Mouse (Mus musculus) urinary bladder, postnatal 4 days (tissue): ENCODE measurements at regions not wholly inside any gene's neighbourhood (a gene's known extent, or its start where the extent isn't known, plus 50 kb on each side); places are given as distances from the start of the nearest gene placed in this dataset.

ENCODE experiments used
- DNase-seq, 2 experiments: peaks; one replicate each; pipeline ENCODE4 v3.0.0; 2021 to 2022; ENCODE audit warnings: low spot score in 2 of 2

DNA sequence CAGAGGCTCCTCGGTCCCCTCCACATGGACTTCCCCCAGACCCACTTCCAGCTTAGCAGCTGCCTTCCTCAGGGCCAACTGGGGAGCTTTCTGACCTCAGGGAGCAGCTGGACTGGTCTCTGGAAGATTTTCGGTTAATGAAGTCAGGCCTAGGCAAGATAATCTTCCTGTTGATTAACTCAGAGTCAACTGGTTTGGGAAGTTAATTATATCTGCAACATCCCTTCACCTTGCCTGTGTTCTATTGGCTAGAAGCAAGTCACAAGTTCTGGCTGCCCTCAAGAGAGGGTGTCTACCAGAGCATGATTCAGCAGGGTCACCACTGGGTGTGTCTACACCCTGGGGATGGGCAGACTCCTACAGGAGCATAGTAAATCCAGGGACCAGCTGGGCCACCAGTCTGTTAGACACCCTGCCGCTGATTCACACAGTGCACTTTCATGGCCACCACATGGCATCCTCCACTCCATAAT, 53.9 kb upstream of the Maml3 start:
- no peak for DNase-seq

DNA sequence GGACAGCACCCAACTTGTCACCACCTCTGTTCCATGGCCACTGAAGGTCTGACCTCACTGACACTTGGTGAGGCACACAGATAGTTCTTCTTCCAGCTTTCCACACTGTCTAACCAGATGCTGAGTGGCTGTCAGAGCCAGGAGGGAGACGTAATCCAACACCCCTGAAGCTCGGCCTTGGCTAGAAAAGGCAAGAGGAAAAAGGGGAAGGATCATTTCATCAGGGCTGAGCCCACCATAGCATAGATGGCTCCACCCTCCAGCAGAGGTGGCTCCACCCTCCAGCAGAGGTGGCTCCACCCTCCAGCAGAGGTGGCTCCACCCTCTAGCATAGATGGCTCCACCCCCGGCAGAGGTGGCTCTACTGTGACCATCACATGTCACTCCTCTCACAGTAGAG, 56.8 kb upstream of the Maml3 start:
- DNase-seq, result no peak

- no peak for DNase-seq
Measured at GRCm38 (mm10) chr3:52163990-52164389, 59.1 kb upstream of the Maml3 start.

DNA sequence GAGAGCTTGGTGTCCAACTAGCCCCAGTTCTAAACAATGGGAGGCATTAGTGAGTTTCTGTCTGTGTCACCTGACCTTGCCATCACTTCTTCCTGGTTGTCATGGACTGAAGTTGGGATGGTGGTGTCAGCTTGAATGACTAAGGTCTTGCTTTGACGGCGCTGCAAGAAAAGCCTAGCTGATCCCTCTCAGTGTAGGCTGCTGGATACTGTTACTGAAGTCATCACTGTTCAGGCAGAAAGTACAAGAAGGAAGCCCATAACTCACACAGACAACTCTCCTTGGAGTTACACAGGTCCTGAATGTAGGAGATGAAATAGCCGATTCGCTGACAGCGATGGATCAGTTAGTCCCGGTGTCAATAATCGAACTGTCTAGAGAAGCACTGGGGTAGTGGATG, 62.5 kb upstream of the Maml3 start:
- DNase-seq, result no peak

DNA sequence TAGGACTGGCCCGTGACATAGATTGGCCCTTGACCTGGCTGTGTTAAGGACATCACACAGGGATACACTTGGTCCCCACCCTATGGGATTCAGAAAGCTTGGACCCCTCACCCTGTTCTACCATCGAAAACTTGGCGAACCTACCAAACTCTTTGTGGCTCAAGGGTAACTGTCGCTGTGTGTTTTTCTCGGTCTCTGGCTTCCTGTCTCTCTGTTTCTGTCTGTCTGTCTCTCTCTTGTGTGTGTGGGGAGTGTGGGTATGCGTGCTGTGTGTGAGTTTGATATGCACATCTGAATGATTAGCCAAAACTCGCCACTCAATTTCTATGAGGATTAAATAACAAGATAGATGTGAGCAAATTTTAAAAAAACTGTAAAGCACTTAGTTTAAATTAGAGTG, 66.0 kb upstream of the Maml3 start:
- no peak for DNase-seq

DNA sequence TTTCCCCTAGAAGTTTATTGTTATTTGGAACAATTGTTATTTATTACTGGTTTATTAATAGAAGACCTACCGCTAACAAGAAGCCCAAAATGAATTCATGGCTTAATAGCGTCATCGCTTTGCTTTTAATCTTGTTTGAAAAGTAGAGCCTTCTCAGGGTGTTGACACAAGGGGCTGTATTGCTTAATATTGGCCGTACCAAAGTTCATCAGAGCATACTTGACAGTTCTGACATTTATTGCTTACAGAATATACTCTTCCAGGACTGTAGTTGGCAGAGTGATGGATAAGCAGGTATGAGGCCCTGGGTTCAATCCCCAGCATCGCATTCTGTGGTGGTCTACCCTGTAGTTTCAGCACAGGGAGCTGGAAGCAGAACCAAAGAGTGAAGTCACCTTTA, 66.4 kb upstream of the Maml3 start:
- DNase-seq, result no peak

GRCm38 (mm10) chr3:52173490-52173889, 68.6 kb upstream of the Maml3 start:
- no peak for DNase-seq

DNA sequence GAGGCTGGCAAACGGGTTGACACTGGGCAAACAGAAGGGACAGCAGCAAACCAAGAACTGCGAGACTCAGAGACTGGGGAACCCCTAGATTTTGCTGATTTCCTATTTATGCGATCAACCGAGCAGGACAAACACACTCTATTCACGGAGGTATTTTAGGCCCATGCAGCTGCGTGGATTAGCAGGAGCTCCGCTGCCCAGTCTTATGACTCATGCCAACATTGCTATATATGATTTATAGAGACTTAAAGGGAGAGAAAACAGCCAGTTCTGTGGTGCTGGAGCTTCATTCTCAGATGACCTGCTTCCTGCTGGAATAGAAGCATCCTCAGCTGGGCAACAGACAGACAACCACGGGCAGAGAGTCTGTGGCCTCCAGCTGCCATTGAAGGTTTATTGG, 71.2 kb upstream of the Maml3 start:
- DNase-seq, result no peak

- DNase-seq, result no peak
Measured at GRCm38 (mm10) chr3:52178851-52179250, 74.0 kb upstream of the Maml3 start.

- DNase-seq, result peak; percentile 46 to 66
Measured at GRCm38 (mm10) chr3:52179686-52180085, 74.8 kb upstream of the Maml3 start.

DNA sequence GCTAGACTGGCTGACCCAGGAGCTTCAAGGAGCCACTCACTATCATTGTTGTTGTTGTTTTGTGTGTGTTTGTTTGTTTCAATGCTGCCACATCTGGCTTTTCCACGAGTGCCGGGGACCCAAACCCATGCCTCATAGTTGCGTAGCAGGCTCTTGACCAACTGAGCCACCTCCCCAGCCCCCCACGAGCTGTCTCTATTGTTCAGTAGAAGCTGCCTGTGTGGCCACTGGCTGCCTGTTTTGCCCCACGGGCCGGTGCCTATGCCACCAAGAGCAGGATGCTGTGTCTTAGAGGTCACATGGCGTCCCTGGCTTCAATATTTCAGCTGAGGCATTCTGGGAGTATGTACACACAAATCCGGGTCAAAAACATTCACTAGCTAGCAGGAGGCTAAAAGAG, 75.4 kb upstream of the Maml3 start:
- no peak for DNase-seq

DNA sequence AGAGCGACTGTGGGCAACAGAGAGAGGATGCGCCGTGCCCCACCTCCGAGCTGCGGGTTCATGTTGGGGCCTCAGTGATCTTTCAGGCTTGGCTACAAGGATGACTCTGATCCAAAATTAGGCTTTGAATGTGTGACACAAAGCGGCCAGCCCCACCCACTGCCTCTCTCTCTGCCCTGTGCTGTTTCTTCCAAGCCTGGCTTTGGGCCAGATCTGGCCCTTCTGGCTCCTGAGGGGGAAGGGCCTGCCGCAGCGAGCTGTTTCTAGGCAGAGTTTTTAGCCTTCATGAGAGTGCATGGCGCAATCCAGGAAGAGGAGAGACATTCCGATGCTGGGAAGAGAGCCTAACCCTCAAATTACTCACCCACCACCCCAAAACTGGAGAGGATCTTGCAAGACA, 75.9 kb upstream of the Maml3 start:
- peak; percentile 70 to 83 for DNase-seq

DNA sequence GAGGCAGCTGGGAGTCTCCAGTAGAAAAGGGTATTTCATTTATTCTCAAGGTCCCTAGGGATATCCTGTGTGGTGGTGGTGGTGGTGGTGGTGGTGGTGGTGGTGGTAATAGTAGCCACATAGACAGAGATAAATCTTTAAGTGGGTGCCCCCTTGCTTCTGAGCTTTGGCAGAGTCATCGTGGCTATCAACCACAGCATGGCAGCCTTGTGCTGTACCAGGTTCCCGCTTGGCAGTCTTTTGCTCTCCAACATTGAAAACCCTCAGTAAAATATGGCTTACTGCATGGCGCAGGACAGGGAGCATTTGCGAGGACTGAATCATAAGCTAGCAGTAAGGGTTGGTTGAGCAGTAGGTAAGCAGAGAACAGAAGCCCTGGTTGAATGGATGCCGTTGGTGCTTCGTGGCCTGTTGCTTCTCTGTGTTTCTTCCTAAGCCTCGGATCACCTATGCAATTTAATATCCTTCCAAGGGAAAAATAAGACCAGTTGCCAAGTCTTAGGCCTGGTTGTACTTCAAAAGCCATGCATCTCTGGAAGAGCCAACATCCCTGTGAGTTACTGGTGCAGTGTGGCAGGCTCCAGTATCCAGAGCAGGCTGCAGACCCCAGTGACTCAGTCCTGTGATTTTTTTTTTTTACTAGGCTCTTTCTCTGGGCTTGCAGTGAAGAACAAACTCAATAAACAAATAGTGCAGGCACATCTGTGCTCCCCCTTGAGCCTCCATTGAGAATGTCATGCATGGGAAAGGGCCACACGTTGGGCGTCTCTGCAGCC, 76.6 kb upstream of the Maml3 start:
- DNase-seq, result no peak

DNA sequence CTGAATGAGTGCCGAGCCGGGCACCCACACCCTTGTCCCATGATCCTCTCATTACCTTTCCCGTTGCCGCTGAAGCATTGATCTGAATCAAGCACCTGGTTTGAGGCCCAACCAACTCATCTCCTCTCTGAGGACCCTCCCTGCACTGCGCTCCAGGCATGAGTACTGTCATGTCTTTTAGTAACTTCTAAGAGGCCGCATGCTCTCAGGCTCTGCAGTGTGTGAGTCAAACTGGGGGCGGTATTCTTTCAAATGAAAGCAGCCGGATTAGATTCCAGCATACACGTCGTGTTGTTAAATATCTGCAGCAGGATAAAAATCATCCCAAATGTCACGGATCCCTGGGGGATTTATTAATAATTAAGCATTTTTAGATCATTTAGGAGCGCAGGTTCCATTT, 79.4 kb upstream of the Maml3 start:
- DNase-seq, result no peak

- no peak for DNase-seq
Measured at GRCm38 (mm10) chr3:52185351-52185750, 80.5 kb upstream of the Maml3 start.

GRCm38 (mm10) chr3:52187401-52187801, 80.7 kb upstream of the Foxo1 start:
- no peak for DNase-seq

DNA sequence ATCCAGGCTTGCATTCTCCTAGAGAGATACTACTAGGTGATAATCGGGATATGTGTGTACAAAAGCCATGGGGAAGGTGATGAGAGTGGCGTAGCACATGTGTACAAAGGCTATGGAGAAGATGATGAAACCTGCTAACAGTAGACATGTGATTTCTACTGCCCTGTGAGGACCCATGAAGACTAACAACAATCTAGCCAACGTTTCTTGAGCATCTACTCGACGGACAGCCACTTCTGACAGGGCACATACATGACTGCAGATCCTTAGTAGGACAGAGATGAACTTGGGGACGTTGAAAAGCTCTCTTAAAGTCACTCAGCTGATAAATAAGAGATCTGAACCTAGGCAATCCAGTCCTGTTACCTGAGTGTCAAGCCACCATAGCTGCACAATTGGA, 79.8 kb upstream of the Foxo1 start:
- DNase-seq, result no peak

- DNase-seq, result peak in 1 of 2 experiments; percentile 9
Measured at GRCm38 (mm10) chr3:52189016-52189415, 79.1 kb upstream of the Foxo1 start.

GRCm38 (mm10) chr3:52190021-52190420, 78.1 kb upstream of the Foxo1 start:
- peak in 1 of 2 experiments; percentile 9 for DNase-seq

GRCm38 (mm10) chr3:52193026-52193425, 75.1 kb upstream of the Foxo1 start:
- DNase-seq, result peak; percentile 5 to 6

DNA sequence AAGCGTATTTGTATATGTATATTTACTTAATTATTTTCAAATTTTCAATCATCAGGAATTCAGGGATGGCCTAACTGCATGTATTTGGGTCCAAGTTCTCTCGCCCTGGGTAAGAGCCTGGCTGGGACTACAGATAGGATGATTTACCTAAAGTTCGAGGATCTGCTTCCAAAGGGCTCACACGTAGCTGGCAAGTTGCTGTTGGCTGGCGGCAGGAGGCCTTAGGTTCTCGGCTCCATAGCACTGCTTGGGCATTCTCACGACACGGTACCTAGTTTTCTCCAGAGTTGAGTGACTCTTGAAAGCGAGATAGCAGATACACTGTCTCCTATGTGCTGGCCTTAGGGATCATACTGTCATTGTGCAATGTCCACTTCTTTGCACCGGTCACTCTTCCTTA, 73.9 kb upstream of the Foxo1 start:
- peak in 1 of 2 experiments; percentile 12 for DNase-seq

GRCm38 (mm10) chr3:52195486-52195885, 72.7 kb upstream of the Foxo1 start:
- DNase-seq, result peak in 1 of 2 experiments; percentile 3

DNA sequence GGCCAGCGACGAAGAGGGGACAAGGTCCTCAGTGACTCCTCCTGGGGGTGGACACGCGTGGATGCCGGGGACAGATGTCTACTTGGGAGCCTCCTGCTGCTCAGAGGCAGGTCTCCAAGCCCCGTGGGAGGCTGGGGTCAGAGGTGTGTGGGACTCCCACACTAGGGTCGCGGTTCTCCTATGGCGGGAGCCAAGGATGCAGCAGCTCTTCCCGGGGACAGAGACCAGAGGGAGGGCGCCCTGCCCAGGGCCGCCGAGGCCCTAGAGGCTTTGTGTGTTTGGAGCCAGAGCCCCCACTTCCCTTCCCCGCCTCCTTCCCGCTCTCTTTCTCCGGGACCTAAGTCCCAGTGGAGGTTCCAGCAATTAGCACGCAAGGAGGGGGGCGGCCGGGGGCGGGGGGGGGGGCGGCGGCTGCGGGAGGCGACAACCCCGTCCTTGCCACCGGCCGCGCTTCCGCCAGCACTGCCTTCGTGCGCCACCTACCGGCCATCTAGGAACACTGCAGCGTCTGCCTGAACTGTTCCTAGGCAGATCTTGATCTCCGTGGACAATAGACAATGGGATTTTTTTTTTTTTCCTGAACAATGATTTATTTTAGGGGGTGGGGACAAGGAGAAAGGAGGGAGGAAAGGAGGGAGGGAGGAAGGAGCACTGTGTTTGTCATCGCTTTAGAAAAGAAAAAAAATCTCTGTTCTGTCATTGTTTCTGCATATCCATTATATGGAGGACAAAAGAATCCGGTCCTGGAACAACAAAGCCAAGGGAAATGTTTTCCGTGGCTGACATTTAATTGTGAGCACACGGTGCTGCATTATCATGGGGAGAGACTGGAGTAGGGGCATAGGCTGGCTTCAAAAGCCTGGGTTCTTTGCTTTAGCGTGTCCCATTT, 71.8 kb upstream of the Foxo1 start:
- DNase-seq, result peak; percentile 68 to 81
